Mouse (Mus musculus) spleen, adult 2 months (tissue): ENCODE results near the gene Slc35b2. TPM values are rescaled to one million over a fixed set of nuclear protein-coding genes. Genes with fewer than 3 reads are reported as not detected.

Experiments used
- DNase-seq, 2 experiments: peaks; one replicate each; pipeline versions ENCODE4 v3.0.0 to v3.0.0-alpha.2; 2012 to 2021; ENCODE audit warnings: low spot score in 2 of 2, low read depth in 1 of 2
- H3K27ac ChIP-seq: fragments of 200-500 bp; 2 replicates; pipeline ENCODE4 v1.5.1; 2012; ENCODE audit warnings: low read length, inconsistent platforms; ENCODE audit not compliant: insufficient read depth
- H3K27me3 ChIP-seq: fragments of 200-500 bp; 2 replicates; pipeline ENCODE4 v1.6.1; 2012; ENCODE audit warnings: mild to moderate bottlenecking, moderate library complexity, low read length, inconsistent platforms; ENCODE audit not compliant: control insufficient read depth, insufficient read depth
- H3K36me3 ChIP-seq: fragments of 200-500 bp; 2 replicates; pipeline ENCODE4 v1.6.1; 2012; ENCODE audit warnings: mild to moderate bottlenecking, low read length, inconsistent platforms; ENCODE audit not compliant: control insufficient read depth, insufficient read depth
- H3K4me1 ChIP-seq: fragments of 200-500 bp; 2 replicates; pipeline ENCODE4 v1.6.1; 2011; ENCODE audit warnings: inconsistent platforms; ENCODE audit not compliant: control insufficient read depth, insufficient read depth, insufficient read length
- H3K4me3 ChIP-seq: fragments of 200-500 bp; 2 replicates; pipeline ENCODE4 v1.5.1; 2011; ENCODE audit warnings: mild to moderate bottlenecking, inconsistent platforms; ENCODE audit not compliant: insufficient read depth, insufficient read length; ENCODE audit errors: extremely low read depth
- CTCF ChIP-seq: fragments of 200-500 bp; IDR thresholded peaks from 2 replicates; pipeline ENCODE4 v1.5.1; 2011; ENCODE audit warnings: mild to moderate bottlenecking, inconsistent platforms; ENCODE audit not compliant: insufficient read depth, insufficient read length, insufficient replicate concordance; ENCODE audit errors: extremely low read depth
- POLR2A ChIP-seq: fragments of 200-500 bp; IDR thresholded peaks from 2 replicates; pipeline ENCODE4 v1.6.1; 2011; ENCODE audit warnings: low read depth, low read length, inconsistent platforms
- WGBS: fragments of 180-500 bp; shearing (Covaris S2); methylation state at CpG from one replicate; pipeline ENCODE4 v1.1.7; 2018; 5-methylcytosine and 5-hydroxymethylcytosine counted together
- polyA plus RNA-seq: library from polyadenylated mRNA; depleted of rRNA; stranded (reverse); fragments of >200 nt; gene quantifications from 2 replicates; pipeline ENCODE4 v1.2.3, GENCODE M21; 2012

Slc35b2 gene
- polyA plus RNA-seq, 1 experiment: 70.9 TPM

DNA sequence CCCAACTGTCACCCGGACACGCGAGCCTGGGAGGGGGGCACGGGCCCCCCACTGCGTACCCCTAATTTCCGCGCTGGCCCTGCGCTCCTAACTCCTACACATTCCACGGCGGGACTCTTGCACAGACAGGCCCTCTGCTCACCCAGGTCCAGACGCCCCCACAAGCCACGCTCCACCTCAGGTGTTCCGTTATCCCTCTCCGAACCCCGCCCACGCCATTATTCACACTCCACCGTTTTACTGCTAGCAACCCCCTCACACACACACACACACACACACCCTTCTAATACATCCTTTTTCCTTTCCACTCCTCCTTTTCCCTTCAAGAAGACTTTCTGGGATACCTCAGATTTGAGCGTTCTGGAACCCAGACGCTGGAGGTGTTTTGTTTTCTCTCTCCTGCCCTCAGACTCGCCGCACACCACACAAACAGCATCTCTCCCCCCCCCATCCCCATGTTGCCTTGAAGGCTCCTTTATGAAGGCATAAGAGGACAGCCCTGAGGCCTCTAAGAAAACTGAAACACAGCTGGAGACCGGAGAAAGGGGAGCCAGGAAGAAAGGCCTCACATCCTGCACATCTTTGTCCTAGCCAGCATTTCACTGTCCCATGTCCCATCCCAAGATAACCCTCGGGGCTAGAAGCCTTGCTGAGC, 32.2 kb downstream of the Slc35b2 start:
- DNase-seq: no peak
- Histone ChIP-seq H3K27me3 (no peaks in the 10 kb centered on the region), H3K4me1 (peaks cover 18% of the 10 kb centered on the region; the same call in 1 of the 2 replicates), H3K4me3 (peak overlapping the region; percentile 68), H3K36me3 (no peaks in the 10 kb centered on the region), H3K27ac (peak overlapping the region; percentile 20; the same call in 1 of the 2 replicates)
- TF ChIP-seq POLR2A: no peak
- no peak for TF ChIP-seq CTCF
- 20% methylated on average over 23 of the region's 23 CpGs for WGBS

DNA sequence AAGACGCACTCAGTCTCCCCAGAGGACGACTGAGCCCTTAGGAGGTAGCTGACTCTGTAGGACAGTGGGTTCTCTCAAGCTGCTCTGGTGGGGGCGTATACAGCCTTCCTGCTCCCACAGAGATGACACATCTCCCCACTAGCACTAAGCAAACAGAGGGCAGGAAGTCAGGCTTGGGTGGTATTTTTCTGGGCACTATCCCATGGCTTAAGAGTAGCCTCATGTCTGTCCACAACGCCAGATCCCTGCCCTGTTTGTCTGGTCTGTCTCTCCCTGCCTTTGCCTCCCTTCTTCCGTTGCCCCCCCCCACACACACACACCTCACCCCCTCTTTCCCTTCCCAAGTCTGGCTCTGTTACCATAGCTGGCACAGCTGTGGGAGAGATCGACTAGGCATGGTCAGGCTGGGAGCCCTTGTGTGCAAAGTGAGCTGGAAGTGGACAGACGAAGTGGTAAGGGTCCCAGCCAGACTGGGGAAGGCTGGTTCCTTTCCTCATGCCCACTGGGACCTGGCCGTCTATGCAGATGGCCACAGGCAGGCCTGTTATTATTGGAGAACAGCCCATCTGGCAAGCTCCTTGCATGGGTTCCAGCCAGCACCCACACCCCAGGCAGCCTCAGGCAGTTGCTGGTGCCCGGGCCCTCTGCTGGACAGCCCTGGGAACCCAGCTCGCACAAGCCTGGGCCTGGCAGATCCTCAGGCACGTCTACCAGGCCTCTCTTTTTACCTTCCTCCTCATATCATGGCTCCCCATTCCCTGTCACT, 33.1 kb downstream of the Slc35b2 start:
- H3K36me3 ChIP-seq: no peaks in the 10 kb centered on the region
- peaks cover 18% of the 10 kb centered on the region; the same call in 1 of the 2 replicates for H3K4me1 ChIP-seq
- H3K4me3 ChIP-seq: no peak overlapping the region
- TF ChIP-seq CTCF (peak; percentile 58; the same call in 1 of the 2 replicates), POLR2A (no peak)
- DNase-seq: peak in 1 of 2 experiments; percentile 57
- peak overlapping the region; percentile 19; the same call in 1 of the 2 replicates for H3K27ac ChIP-seq
- 45% methylated on average over 11 of the region's 11 CpGs for WGBS
- no peaks in the 10 kb centered on the region for H3K27me3 ChIP-seq

DNA sequence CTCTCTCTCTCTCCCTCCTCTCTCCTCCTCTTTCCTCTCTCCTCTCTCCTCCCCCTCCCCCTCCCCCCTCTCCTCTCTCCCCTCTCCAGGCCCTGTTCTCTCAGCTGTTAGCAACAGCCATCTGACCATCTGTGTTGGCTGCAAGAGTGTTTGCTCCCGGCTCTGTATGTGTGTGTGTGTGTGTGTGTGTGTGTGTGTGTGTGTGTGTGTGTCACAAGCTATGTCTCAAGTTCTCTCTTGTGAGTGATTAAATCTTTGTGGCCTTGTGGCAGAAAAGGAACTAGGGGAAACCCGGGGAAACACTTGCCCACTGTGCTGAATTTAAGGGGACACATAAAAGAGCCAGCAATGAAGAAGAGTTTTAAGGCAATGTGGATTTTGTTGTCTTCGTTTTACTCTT, 34.1 kb downstream of the Slc35b2 start:
- DNase-seq: no peak
- 17% methylated on average over 3 of the region's 3 CpGs for WGBS
- H3K36me3 ChIP-seq: no peaks in the 10 kb centered on the region
- no peak overlapping the region for H3K4me3 ChIP-seq
- TF ChIP-seq CTCF: no peak
- no peak for TF ChIP-seq POLR2A
- H3K4me1 ChIP-seq: peaks cover 13% of the 10 kb centered on the region; the same call in 1 of the 2 replicates
- no peak overlapping the region for H3K27ac ChIP-seq
- no peaks in the 10 kb centered on the region for H3K27me3 ChIP-seq

DNA sequence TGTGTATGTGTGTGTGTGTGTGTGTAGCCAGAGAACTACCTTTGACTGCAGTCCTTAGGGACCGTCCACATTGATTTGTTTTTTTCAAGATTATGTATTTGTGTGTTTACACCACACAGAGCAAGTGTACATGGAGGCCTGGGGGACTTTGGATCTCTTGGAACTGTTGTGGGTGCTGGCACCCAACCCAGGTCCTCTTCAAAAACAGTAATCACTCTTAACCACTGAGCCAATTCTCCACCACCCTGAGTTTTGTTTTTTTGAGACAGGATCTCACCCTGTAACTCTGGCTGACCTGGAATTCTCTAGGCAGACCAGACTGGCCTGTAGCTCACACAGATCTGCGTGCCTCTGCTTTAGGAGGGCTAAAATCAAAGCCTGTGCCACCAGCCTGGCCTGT, 34.7 kb downstream of the Slc35b2 start:
- no peak for DNase-seq
- WGBS: 86% methylated on average over 2 of the region's 2 CpGs
- H3K27ac ChIP-seq: no peak overlapping the region
- H3K4me3 ChIP-seq: no peak overlapping the region
- peaks cover 13% of the 10 kb centered on the region; the same call in 1 of the 2 replicates for H3K4me1 ChIP-seq
- no peaks in the 10 kb centered on the region for H3K36me3 ChIP-seq
- TF ChIP-seq CTCF (no peak), POLR2A (no peak)
- no peaks in the 10 kb centered on the region for H3K27me3 ChIP-seq

DNA sequence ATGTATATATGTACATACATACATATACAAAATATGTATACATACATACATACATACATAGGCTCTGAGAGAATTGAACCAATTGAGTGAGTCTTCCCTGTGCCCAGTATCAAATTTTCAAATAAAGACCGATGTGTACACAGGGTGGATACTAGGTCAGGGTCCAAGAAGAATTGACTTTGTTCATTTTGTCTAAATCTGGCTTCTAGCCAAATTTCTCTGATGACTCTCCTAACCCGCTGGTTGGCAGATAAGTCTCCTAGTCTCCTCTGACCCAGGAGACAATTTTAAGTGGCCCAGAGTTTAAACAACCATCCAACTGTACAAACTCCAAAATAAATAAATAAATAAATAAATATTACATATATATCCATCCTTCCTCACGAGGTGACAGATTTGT, 35.2 kb downstream of the Slc35b2 start:
- peaks cover 13% of the 10 kb centered on the region; the same call in 1 of the 2 replicates for H3K4me1 ChIP-seq
- no peaks in the 10 kb centered on the region for H3K36me3 ChIP-seq
- no peak overlapping the region for H3K4me3 ChIP-seq
- 79% methylated on average over 3 of the region's 3 CpGs for WGBS
- H3K27ac ChIP-seq: no peak overlapping the region
- no peaks in the 10 kb centered on the region for H3K27me3 ChIP-seq
- TF ChIP-seq POLR2A (no peak), CTCF (no peak)
- no peak for DNase-seq

DNA sequence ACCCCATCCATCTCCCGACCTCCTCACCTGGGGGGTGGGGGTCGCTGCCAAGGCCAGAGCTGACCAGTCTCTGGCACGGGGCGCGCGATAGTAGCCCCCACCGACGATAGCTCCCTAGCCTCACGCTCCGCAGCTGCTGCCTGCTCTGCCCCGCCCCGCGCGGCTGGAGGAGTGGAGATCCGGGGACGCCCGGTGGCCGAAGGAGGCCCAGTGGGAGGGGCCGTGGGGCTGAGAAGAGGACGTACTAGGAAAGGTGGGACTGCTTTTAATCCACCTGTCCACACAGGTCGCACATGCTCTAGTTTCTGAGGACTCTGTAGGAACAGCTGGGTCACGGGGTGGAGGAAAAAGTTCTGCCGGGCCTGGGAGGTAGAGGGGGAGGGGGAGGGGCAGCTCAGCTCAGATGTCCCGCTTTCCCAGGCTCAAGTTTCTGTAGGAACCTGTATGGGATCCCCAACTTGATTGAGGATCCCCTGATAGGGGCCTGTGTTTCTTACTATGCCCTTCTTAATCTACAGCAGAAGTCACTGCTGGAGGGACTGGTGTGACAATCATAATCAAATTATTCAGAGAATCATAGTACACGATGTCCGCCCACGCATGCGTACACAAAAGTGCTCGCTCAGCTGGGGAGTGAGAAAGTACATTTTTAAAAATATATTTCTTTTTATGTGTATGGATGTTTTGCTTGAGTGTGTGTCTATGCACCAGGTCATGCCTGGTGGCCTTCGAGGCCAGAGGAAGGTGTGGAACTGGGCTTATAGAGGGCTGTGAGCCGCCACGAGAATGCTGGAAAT, 36.0 kb downstream of the Slc35b2 start, which contains the start of gene Slc29a1:
Gene Slc29a1, minus strand, starts transcription at position 161 of the 797 bp plus-strand sequence.
- TF ChIP-seq POLR2A: no peak
- no peak for TF ChIP-seq CTCF
- no peak for DNase-seq
- Histone ChIP-seq H3K36me3 (no peaks in the 10 kb centered on the region), H3K4me3 (peak within 1 kb of the TSS; percentile 29; the same call in 1 of the 2 replicates), H3K27ac (no peak within 1 kb of the TSS), H3K27me3 (no peaks in the 10 kb centered on the region), H3K4me1 (peaks cover 11% of the 10 kb centered on the region; the same call in 1 of the 2 replicates)
- 29% methylated on average over 32 of the region's 32 CpGs for WGBS
